Mouse (Mus musculus): Measurements from ENCODE around the gene Eif3l.

DNA sequence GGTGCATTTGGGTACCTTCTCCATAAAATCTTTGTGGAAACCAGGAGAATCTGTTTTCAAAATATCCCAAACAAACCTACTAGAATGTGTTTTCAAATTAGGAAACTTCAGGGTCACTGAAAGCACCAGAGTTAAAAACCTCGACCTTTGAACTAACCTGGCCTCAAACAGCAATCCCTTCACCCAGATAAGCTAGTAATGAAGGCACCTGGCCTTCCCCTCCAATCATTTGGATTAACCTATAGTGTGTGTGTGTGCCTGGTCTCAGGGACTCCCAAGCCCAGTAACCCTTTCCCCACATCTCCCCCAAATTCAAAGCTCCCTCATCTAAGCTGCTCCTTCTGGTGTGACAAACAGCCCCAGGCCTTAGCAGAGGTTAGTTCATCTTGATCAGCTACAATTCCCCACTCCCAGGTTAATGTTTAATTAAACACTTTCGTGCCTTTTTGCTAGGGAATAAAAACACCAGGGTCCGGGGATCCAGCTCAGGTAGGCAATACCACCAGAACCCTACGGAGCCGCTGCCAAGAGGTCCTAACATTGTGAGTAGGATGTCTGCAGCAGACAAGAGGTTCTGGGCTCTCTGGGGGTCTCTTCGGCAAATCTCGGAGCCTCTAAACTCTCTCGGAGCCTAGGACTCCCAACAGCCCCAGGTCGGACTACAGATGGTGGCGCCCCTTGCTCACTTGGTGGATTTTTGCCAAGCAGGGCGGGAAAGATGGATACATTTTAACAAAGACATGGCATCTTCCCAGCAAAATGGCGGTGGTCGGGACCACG, 48.3 kb upstream of the Eif3l start:
- no peak for TF ChIP-seq POLR2A (IDR thresholded peaks at IDR 0.05; ENCODE audit: borderline replicate concordance, control insufficient read depth, low read depth, low read length)
- TF ChIP-seq CTCF (IDR thresholded peaks at IDR 0.05; ENCODE audit: control insufficient read depth, insufficient read depth, low read length): no peak

All from bone marrow, adult 2 months (tissue).